Mouse (Mus musculus) cortical plate, adult 2 months (tissue): ENCODE results near the gene Ppm1a.

ENCODE experiments used
- CTCF ChIP-seq: fragments of 200-500 bp; IDR thresholded peaks from 2 replicates; pipeline ENCODE4 v1.5.1; 2011; ENCODE audit warnings: mild to moderate bottlenecking, control low read depth, low read length; ENCODE audit not compliant: insufficient read depth; ENCODE audit errors: extremely low read depth
- POLR2A ChIP-seq: fragments of 200-500 bp; IDR thresholded peaks from 2 replicates; pipeline ENCODE4 v1.6.1; 2011; ENCODE audit warnings: mild to moderate bottlenecking, low read length, control low read depth; ENCODE audit not compliant: insufficient read depth; ENCODE audit errors: extremely low read depth

GRCm38 (mm10) chr12:72709981-72710380 lies 47.3 kb upstream of the Ppm1a start:
- TF ChIP-seq CTCF: no peak
- no peak for TF ChIP-seq POLR2A
